Mouse (Mus musculus): Measurements from ENCODE around the gene Fryl.

DNA sequence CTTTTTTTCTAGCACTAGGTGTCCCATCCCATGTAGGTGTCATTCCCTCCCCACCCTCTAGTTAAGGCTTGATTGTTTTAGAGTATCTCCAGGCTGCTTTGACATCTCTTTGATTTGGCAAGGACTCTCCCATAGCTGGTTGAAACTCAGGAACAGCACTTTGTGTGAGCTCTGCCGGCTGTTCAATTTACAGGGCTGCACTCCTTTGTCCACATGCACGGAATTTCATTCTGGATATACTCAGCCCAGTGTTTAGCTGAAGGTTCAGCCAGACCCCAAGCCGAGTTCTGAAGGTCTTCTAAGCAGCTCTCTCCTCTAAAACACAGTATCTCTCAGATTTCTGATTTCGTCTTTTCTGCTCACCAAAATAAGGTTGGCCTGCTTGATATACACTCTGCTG is 284.0 kb downstream of the Fryl start:
- TF ChIP-seq EP300 (optimal IDR thresholded peaks at IDR 0.05) (no peak), CTCF (IDR thresholded peaks at IDR 0.05; ENCODE audit: low read depth) (no peak)
